Mouse (Mus musculus): ENCODE measurements around the gene Ciao2a. TPM values are rescaled to one million over a fixed set of nuclear protein-coding genes. Genes with fewer than 3 reads are reported as not detected.

The Ciao2a gene
- polyA plus RNA-seq, 1 experiment: 27.0 TPM

- TF ChIP-seq POLR2A (IDR thresholded peaks at IDR 0.05; ENCODE audit: borderline replicate concordance, control insufficient read depth, low read depth, low read length) (peak; percentile 52; the same call in 1 of the 2 replicates), CTCF (IDR thresholded peaks at IDR 0.05; ENCODE audit: control insufficient read depth, insufficient read depth, low read length) (peak; percentile 46)
- no peaks in the 10 kb centered on the region; the same call in 1 of the 2 replicates for H3K4me1 ChIP-seq (ENCODE audit: control insufficient read depth, insufficient read depth, low read length)
- 1% methylated on average over 58 of the region's 58 CpGs for WGBS
- peak within 1 kb of the TSS; percentile 85 for H3K4me3 ChIP-seq (replicated peaks; ENCODE audit: control insufficient read depth, low read depth, low read length)
- peak within 1 kb of the TSS; percentile 66 for H3K27ac ChIP-seq (ENCODE audit: control insufficient read depth, insufficient read depth, low read depth, low read length, poor library complexity)
Observed at GRCm38 (mm10) chr9:66157958-66158830, 31.8 kb downstream of the Ciao2a start, which contains the start of gene Dapk2. Gene Dapk2 (plus strand): TSS chr9:66158223.

- 76% methylated on average over 6 of the region's 6 CpGs for WGBS
Observed at GRCm38 (mm10) chr9:66158885-66159430, 32.5 kb downstream of the Ciao2a start.

GRCm38 (mm10) chr9:66160155-66160554 is 33.7 kb downstream of the Ciao2a start:
- Histone ChIP-seq H3K4me3 (replicated peaks; ENCODE audit: control insufficient read depth, low read depth, low read length) (no peak overlapping the region), H3K27ac (ENCODE audit: control insufficient read depth, insufficient read depth, low read depth, low read length, poor library complexity) (no peak overlapping the region), H3K4me1 (ENCODE audit: control insufficient read depth, insufficient read depth, low read length) (no peaks in the 10 kb centered on the region; the same call in 1 of the 2 replicates)
- 97% methylated on average over 2 of the region's 2 CpGs for WGBS
- TF ChIP-seq CTCF (IDR thresholded peaks at IDR 0.05; ENCODE audit: control insufficient read depth, insufficient read depth, low read length): peak; percentile 24; the same call in 1 of the 2 replicates
- TF ChIP-seq POLR2A (IDR thresholded peaks at IDR 0.05; ENCODE audit: borderline replicate concordance, control insufficient read depth, low read depth, low read length): no peak

More at GRCm38 (mm10) chr9:66158885-66159430, 32.5 kb downstream of the Ciao2a start:
- TF ChIP-seq CTCF (IDR thresholded peaks at IDR 0.05; ENCODE audit: control insufficient read depth, insufficient read depth, low read length): no peak
- no peak for TF ChIP-seq POLR2A (IDR thresholded peaks at IDR 0.05; ENCODE audit: borderline replicate concordance, control insufficient read depth, low read depth, low read length)
- Histone ChIP-seq H3K27ac (ENCODE audit: control insufficient read depth, insufficient read depth, low read depth, low read length, poor library complexity) (peak overlapping the region; percentile 66), H3K4me3 (replicated peaks; ENCODE audit: control insufficient read depth, low read depth, low read length) (peak overlapping the region; percentile 85), H3K4me1 (ENCODE audit: control insufficient read depth, insufficient read depth, low read length) (no peaks in the 10 kb centered on the region; the same call in 1 of the 2 replicates)

GRCm38 (mm10) chr9:66162995-66163394 is 36.6 kb downstream of the Ciao2a start:
- no peak overlapping the region for H3K4me3 ChIP-seq (replicated peaks; ENCODE audit: control insufficient read depth, low read depth, low read length)
- peaks cover 1% of the 10 kb centered on the region for H3K4me1 ChIP-seq (ENCODE audit: control insufficient read depth, insufficient read depth, low read length)
- TF ChIP-seq CTCF (IDR thresholded peaks at IDR 0.05; ENCODE audit: control insufficient read depth, insufficient read depth, low read length) (peak; percentile 45; the same call in 1 of the 2 replicates), POLR2A (IDR thresholded peaks at IDR 0.05; ENCODE audit: borderline replicate concordance, control insufficient read depth, low read depth, low read length) (no peak)
- H3K27ac ChIP-seq (ENCODE audit: control insufficient read depth, insufficient read depth, low read depth, low read length, poor library complexity): no peak overlapping the region
- WGBS: 74% methylated on average over 9 of the region's 9 CpGs

GRCm38 (mm10) chr9:66167222-66167621 is 40.8 kb downstream of the Ciao2a start:
- 84% methylated on average over 5 of the region's 5 CpGs for WGBS
- H3K4me1 ChIP-seq (ENCODE audit: control insufficient read depth, insufficient read depth, low read length): peaks cover 1% of the 10 kb centered on the region
- H3K27ac ChIP-seq (ENCODE audit: control insufficient read depth, insufficient read depth, low read depth, low read length, poor library complexity): no peak overlapping the region
- TF ChIP-seq CTCF (IDR thresholded peaks at IDR 0.05; ENCODE audit: control insufficient read depth, insufficient read depth, low read length) (no peak), POLR2A (IDR thresholded peaks at IDR 0.05; ENCODE audit: borderline replicate concordance, control insufficient read depth, low read depth, low read length) (no peak)
- no peak overlapping the region for H3K4me3 ChIP-seq (replicated peaks; ENCODE audit: control insufficient read depth, low read depth, low read length)

GRCm38 (mm10) chr9:66168233-66168632 is 41.8 kb downstream of the Ciao2a start:
- Histone ChIP-seq H3K4me3 (replicated peaks; ENCODE audit: control insufficient read depth, low read depth, low read length) (no peak overlapping the region), H3K4me1 (ENCODE audit: control insufficient read depth, insufficient read depth, low read length) (peaks cover 1% of the 10 kb centered on the region), H3K27ac (ENCODE audit: control insufficient read depth, insufficient read depth, low read depth, low read length, poor library complexity) (no peak overlapping the region)
- TF ChIP-seq POLR2A (IDR thresholded peaks at IDR 0.05; ENCODE audit: borderline replicate concordance, control insufficient read depth, low read depth, low read length) (no peak), CTCF (IDR thresholded peaks at IDR 0.05; ENCODE audit: control insufficient read depth, insufficient read depth, low read length) (no peak)
- 69% methylated on average over 1 of the region's 1 CpGs for WGBS

- 90% methylated on average over 5 of the region's 5 CpGs for WGBS
- no peak for TF ChIP-seq CTCF (IDR thresholded peaks at IDR 0.05; ENCODE audit: control insufficient read depth, insufficient read depth, low read length)
- no peak for TF ChIP-seq POLR2A (IDR thresholded peaks at IDR 0.05; ENCODE audit: borderline replicate concordance, control insufficient read depth, low read depth, low read length)
- Histone ChIP-seq H3K4me1 (ENCODE audit: control insufficient read depth, insufficient read depth, low read length) (peaks cover 1% of the 10 kb centered on the region), H3K27ac (ENCODE audit: control insufficient read depth, insufficient read depth, low read depth, low read length, poor library complexity) (no peak overlapping the region), H3K4me3 (replicated peaks; ENCODE audit: control insufficient read depth, low read depth, low read length) (no peak overlapping the region)
Observed at GRCm38 (mm10) chr9:66170506-66170905, 44.1 kb downstream of the Ciao2a start.

- WGBS: 67% methylated on average over 12 of the region's 12 CpGs
- no peaks in the 10 kb centered on the region; the same call in 1 of the 2 replicates for H3K4me1 ChIP-seq (ENCODE audit: control insufficient read depth, insufficient read depth, low read length)
- no peak overlapping the region for H3K27ac ChIP-seq (ENCODE audit: control insufficient read depth, insufficient read depth, low read depth, low read length, poor library complexity)
Observed at GRCm38 (mm10) chr9:66171275-66171921, 45.0 kb downstream of the Ciao2a start.

More at GRCm38 (mm10) chr9:66171275-66171921, 45.0 kb downstream of the Ciao2a start:
- TF ChIP-seq POLR2A (IDR thresholded peaks at IDR 0.05; ENCODE audit: borderline replicate concordance, control insufficient read depth, low read depth, low read length) (no peak), CTCF (IDR thresholded peaks at IDR 0.05; ENCODE audit: control insufficient read depth, insufficient read depth, low read length) (no peak)
- no peak overlapping the region for H3K4me3 ChIP-seq (replicated peaks; ENCODE audit: control insufficient read depth, low read depth, low read length)

Data from bone marrow, adult 2 months (tissue).